Mouse (Mus musculus): ENCODE data around the gene Zfp654. TPM values are rescaled to one million over a fixed set of nuclear protein-coding genes. Genes with fewer than 3 reads are reported as not detected.
"Not testable (repeated sequence)": the region's sequence is repeated elsewhere in the genome, so short reads cannot be mapped to it uniquely, and the experiment has no call there.

Zfp654 gene
- total and polyA plus RNA-seq, 3 experiments: 6.5 to 22.6 (median 7.1) TPM

- dilution Hi-C loops (cut with MboI; ENCODE audit: extremely low pct_ligation_motif_present, extremely low pct_unique_long_range_greater_than_20kb, low sequenced_read_pairs): no loop called here
- Histone ChIP-seq H3K4me3 (replicated peaks in 1 of 3; ENCODE audit: low read depth in 2 of 3, low read length in 2 of 3, poor library complexity in 1 of 3) (no peak overlapping the region), H3K79me2 (replicated peaks; ENCODE audit: control insufficient read depth, extremely low read depth, insufficient read depth, poor library complexity, severe bottlenecking) (no peaks in the 10 kb centered on the region), H3K4me1 (ENCODE audit: control insufficient read depth in 1 of 2, insufficient read depth in 2 of 2) (peaks cover 3 to 10% of the 10 kb centered on the region in 2 experiments; a peak in 1 of 4 replicates), H3K4me2 (ENCODE audit: insufficient read depth, low read depth, poor library complexity, severe bottlenecking) (no peak overlapping the region), H3K9ac (ENCODE audit: insufficient read depth, low read depth) (no peak overlapping the region), H3K9me3 (replicated peaks; ENCODE audit: low read length) (no peaks in the 10 kb centered on the region), H3K36me3 (replicated peaks in 1 of 2; ENCODE audit: control insufficient read depth in 1 of 2, insufficient read depth in 1 of 2, low read length in 1 of 2) (no peaks in the 10 kb centered on the region), H3K27ac (ENCODE audit: insufficient read depth, low read depth) (no peak overlapping the region), H3K27me3 (replicated peaks) (no peaks in the 10 kb centered on the region)
- no peak for DNase-seq (ENCODE audit: extremely low read depth)
- TF ChIP-seq MEF2A (IDR thresholded peaks at IDR 0.05; ENCODE audit: borderline replicate concordance, low read depth, low read length): no peak
- no peak for TF ChIP-seq BHLHE40 (IDR thresholded peaks at IDR 0.05; ENCODE audit: low read depth, low read length)
- no peak for TF ChIP-seq TBP (conservative IDR thresholded peaks at IDR 0.05; ENCODE audit: low read depth, low read length)
- TF ChIP-seq ELF1 (IDR thresholded peaks at IDR 0.05; ENCODE audit: low read depth, low read length): no peak
- TF ChIP-seq RAD21 (IDR thresholded peaks at IDR 0.05; ENCODE audit: low read depth, low read length): no peak
- TF ChIP-seq JUN (IDR thresholded peaks at IDR 0.05; ENCODE audit: insufficient read depth, low read depth, low read length): no peak
- TF ChIP-seq SIN3A (IDR thresholded peaks at IDR 0.05; ENCODE audit: low read length): no peak
- no peak for TF ChIP-seq JUND (conservative IDR thresholded peaks at IDR 0.05; ENCODE audit: low read depth, low read length)
- TF ChIP-seq CTCF (conservative IDR thresholded peaks at IDR 0.05 in 1 of 2, IDR thresholded peaks at IDR 0.05 in 1 of 2; ENCODE audit: low read depth in 2 of 2, low read length in 2 of 2): no peak
- TF ChIP-seq MAX (IDR thresholded peaks at IDR 0.05; ENCODE audit: low read length): no peak
- no peak for TF ChIP-seq ZKSCAN1 (IDR thresholded peaks at IDR 0.05; ENCODE audit: borderline replicate concordance, low read depth, low read length)
- in situ Hi-C loops (cut with MboI; ENCODE audit: low pct_ligation_motif_present, low pct_unique_long_range_greater_than_20kb, low sequenced_read_pairs): no loop called here
Observed at GRCm38 (mm10) chr16:64868613-64869012, 17.2 kb upstream of the Zfp654 start.

GRCm38 (mm10) chr16:64865841-64866240 is 14.4 kb upstream of the Zfp654 start:
- H3K4me1 ChIP-seq (ENCODE audit: control insufficient read depth in 1 of 2, insufficient read depth in 2 of 2); H3K27ac ChIP-seq (ENCODE audit: insufficient read depth, low read depth); H3K4me2 ChIP-seq (ENCODE audit: insufficient read depth, low read depth, poor library complexity, severe bottlenecking); DNase-seq (ENCODE audit: extremely low read depth); H3K79me2 ChIP-seq (replicated peaks; ENCODE audit: control insufficient read depth, extremely low read depth, insufficient read depth, poor library complexity, severe bottlenecking); H3K4me3 ChIP-seq (replicated peaks in 1 of 3; ENCODE audit: low read depth in 2 of 3, low read length in 2 of 3, poor library complexity in 1 of 3); H3K9me3 ChIP-seq (replicated peaks; ENCODE audit: low read length); in situ Hi-C loops (cut with MboI; ENCODE audit: low pct_ligation_motif_present, low pct_unique_long_range_greater_than_20kb, low sequenced_read_pairs); H3K36me3 ChIP-seq (replicated peaks in 1 of 2; ENCODE audit: control insufficient read depth in 1 of 2, insufficient read depth in 1 of 2, low read length in 1 of 2); H3K27me3 ChIP-seq (replicated peaks); H3K9ac ChIP-seq (ENCODE audit: insufficient read depth, low read depth); dilution Hi-C loops (cut with MboI; ENCODE audit: extremely low pct_ligation_motif_present, extremely low pct_unique_long_range_greater_than_20kb, low sequenced_read_pairs): not testable (repeated sequence)

GRCm38 (mm10) chr16:64856946-64857345 is 5.5 kb upstream of the Zfp654 start:
- in situ Hi-C loops (cut with MboI; ENCODE audit: low pct_ligation_motif_present, low pct_unique_long_range_greater_than_20kb, low sequenced_read_pairs): no loop called here
- no peak overlapping the region for H3K4me2 ChIP-seq (ENCODE audit: insufficient read depth, low read depth, poor library complexity, severe bottlenecking)
- peaks cover 19 to 51% of the 10 kb centered on the region in 2 experiments for H3K36me3 ChIP-seq (replicated peaks in 1 of 2; ENCODE audit: control insufficient read depth in 1 of 2, insufficient read depth in 1 of 2, low read length in 1 of 2)
- H3K4me1 ChIP-seq (ENCODE audit: control insufficient read depth in 1 of 2, insufficient read depth in 2 of 2): peaks cover 2 to 21% of the 10 kb centered on the region in 2 experiments; a peak in 3 of 4 replicates
- H3K4me3 ChIP-seq (replicated peaks in 1 of 3; ENCODE audit: low read depth in 2 of 3, low read length in 2 of 3, poor library complexity in 1 of 3): no peak overlapping the region
- no peaks in the 10 kb centered on the region for H3K9me3 ChIP-seq (replicated peaks; ENCODE audit: low read length)
- H3K79me2 ChIP-seq (replicated peaks; ENCODE audit: control insufficient read depth, extremely low read depth, insufficient read depth, poor library complexity, severe bottlenecking): peaks cover 27% of the 10 kb centered on the region
- no peaks in the 10 kb centered on the region for H3K27me3 ChIP-seq (replicated peaks)
- no peak for DNase-seq (ENCODE audit: extremely low read depth)
- dilution Hi-C loops (cut with MboI; ENCODE audit: extremely low pct_ligation_motif_present, extremely low pct_unique_long_range_greater_than_20kb, low sequenced_read_pairs): no loop called here
- no peak overlapping the region for H3K27ac ChIP-seq (ENCODE audit: insufficient read depth, low read depth)
- TF ChIP-seq MXI1 (IDR thresholded peaks at IDR 0.05; ENCODE audit: low read depth, low read length) (no peak), MAFK (IDR thresholded peaks at IDR 0.05; ENCODE audit: insufficient replicate concordance, low read length) (peak; percentile 74; the same call in 1 of the 2 replicates)
- H3K9ac ChIP-seq (ENCODE audit: insufficient read depth, low read depth): no peak overlapping the region
